Mouse (Mus musculus) cortical plate, adult 2 months (tissue): ENCODE results near the gene Spata16. TPM values are rescaled to one million over a fixed set of nuclear protein-coding genes. Genes with fewer than 3 reads are reported as not detected.
"Not testable (repeated sequence)": the region's sequence is repeated elsewhere in the genome, so short reads cannot be mapped to it uniquely, and the experiment has no call there.

Source experiments
- H3K27ac ChIP-seq: fragments of 200-500 bp; 2 replicates; pipeline ENCODE4 v1.5.1; 2012; ENCODE audit warnings: low read length, control low read depth, inconsistent platforms; ENCODE audit not compliant: insufficient read depth
- H3K4me1 ChIP-seq: fragments of 200-500 bp; 2 replicates; pipeline ENCODE4 v1.6.1; 2011; ENCODE audit warnings: low read length; ENCODE audit not compliant: control insufficient read depth, insufficient read depth
- H3K4me3 ChIP-seq: fragments of 200-500 bp; 2 replicates; pipeline ENCODE4 v1.5.1; 2011; ENCODE audit warnings: mild to moderate bottlenecking, low read length, control low read depth; ENCODE audit not compliant: insufficient read depth
- CTCF ChIP-seq: fragments of 200-500 bp; IDR thresholded peaks from 2 replicates; pipeline ENCODE4 v1.5.1; 2011; ENCODE audit warnings: mild to moderate bottlenecking, control low read depth, low read length; ENCODE audit not compliant: insufficient read depth; ENCODE audit errors: extremely low read depth
- POLR2A ChIP-seq: fragments of 200-500 bp; IDR thresholded peaks from 2 replicates; pipeline ENCODE4 v1.6.1; 2011; ENCODE audit warnings: mild to moderate bottlenecking, low read length, control low read depth; ENCODE audit not compliant: insufficient read depth; ENCODE audit errors: extremely low read depth
- polyA plus RNA-seq: library from polyadenylated mRNA; depleted of rRNA; stranded (reverse); fragments of >200 nt; gene quantifications from 2 replicates; pipeline ENCODE4 v1.2.3, GENCODE M21; 2012; rRNA removed

The Spata16 gene
- polyA plus RNA-seq: not detected in 2 replicates

- TF ChIP-seq POLR2A (no peak), CTCF (no peak)
- Histone ChIP-seq H3K4me1 (0 out of 2 replicates have a peak, but pooled peaks cover 2% of the 10 kb centered on the region), H3K27ac (no peak within 1 kb of the TSS), H3K4me3 (no peak within 1 kb of the TSS)
Observed at GRCm38 (mm10) chr3:26637402-26637801, at the start of gene Spata16. Gene Spata16 (plus strand): TSS chr3:26637620.

GRCm38 (mm10) chr3:26604861-26605260, 32.6 kb upstream of the Spata16 start:
- H3K4me3 ChIP-seq: no peak overlapping the region
- H3K4me1 ChIP-seq: no peaks in the 10 kb centered on the region
- H3K27ac ChIP-seq: no peak overlapping the region
- no peak for TF ChIP-seq CTCF
- no peak for TF ChIP-seq POLR2A

DNA sequence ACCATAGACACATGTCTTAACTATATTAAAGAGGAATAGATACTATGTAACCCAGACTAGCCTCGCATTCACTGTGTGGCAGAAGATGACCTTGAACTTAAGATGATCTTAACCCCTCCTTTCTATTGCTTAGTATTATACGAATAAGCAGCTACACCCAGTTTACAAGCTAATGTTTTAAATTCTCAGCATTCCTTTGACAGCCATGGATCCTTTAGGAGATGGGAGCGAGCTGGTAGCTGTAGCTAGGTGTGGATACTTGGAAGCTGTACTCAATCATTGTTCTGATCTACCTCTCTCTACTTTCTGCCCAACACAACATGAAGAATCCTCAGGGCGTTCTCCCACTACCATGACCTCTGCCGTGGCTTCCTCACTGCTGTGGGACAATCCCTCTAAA, 28.9 kb upstream of the Spata16 start:
- TF ChIP-seq POLR2A (no peak), CTCF (no peak)
- no peak overlapping the region for H3K27ac ChIP-seq
- no peak overlapping the region for H3K4me3 ChIP-seq
- no peaks in the 10 kb centered on the region for H3K4me1 ChIP-seq

- TF ChIP-seq POLR2A (0 out of 2 replicates have a peak, but pooled peaks have one; percentile 13), CTCF (no peak)
- Histone ChIP-seq H3K4me3 (no peak overlapping the region), H3K27ac (no peak overlapping the region), H3K4me1 (0 out of 2 replicates have a peak, but pooled peaks cover 2% of the 10 kb centered on the region)
Observed at GRCm38 (mm10) chr3:26639214-26639613, 1.8 kb downstream of the Spata16 start.

DNA sequence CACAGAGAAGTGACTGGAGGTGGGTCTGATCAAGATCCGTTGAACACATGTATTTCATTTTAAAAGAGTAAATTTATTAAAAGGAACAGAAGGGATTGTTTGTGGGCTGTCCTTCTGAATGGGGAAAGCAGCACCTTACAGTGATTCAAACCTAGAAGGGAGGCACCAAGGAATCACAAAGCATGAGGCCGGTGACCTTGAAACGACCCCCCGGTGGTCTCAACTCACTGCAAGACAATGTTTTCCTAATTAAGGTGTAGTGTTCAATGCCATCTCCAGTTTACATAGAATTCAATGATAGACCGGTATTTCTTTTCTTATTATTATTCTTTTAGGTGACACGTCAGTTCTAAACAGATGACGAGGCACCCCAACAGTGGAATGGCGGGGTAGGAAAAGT, 2.4 kb downstream of the Spata16 start:
- TF ChIP-seq POLR2A (no peak), CTCF (no peak)
- H3K4me3 ChIP-seq: no peak overlapping the region
- 0 out of 2 replicates have a peak, but pooled peaks cover 2% of the 10 kb centered on the region for H3K4me1 ChIP-seq
- H3K27ac ChIP-seq: no peak overlapping the region

DNA sequence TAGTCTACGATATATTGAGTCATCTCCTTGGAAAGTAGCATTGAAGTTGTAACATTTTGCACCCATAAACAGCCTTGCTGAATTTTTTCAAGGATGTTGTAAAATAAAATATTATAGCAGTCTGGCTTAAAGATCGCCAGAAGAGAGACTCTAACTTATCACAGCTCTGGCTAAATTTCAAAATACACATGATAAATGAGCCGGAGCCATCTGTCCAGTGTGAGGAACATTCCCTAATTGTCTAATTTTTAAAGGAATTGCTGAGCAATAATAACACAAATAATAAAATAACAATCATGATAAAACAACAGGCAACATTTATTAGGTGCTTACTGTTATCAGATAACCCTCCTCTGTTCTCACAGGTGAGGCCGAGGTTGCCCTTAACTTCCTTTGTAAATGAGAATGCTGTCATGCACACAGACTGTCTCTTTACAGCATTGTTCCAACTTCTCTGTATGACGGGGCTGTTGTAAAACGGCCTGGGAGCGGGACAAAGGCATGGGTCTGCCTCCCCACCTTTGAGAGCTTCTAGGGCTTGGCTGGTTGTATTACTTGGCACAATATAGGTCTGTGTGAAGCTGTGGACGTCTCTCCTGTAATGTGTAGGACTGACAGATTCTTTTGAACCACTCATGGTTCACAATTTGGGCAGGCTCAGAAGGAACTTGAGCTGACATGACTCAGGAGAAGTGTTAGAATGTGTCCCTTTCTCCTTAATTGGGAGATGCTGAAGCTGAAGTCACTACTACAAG, 3.1 kb downstream of the Spata16 start:
- Histone ChIP-seq H3K27ac (no peak overlapping the region), H3K4me3 (no peak overlapping the region)
- no peak for TF ChIP-seq POLR2A
- TF ChIP-seq CTCF: no peak

DNA sequence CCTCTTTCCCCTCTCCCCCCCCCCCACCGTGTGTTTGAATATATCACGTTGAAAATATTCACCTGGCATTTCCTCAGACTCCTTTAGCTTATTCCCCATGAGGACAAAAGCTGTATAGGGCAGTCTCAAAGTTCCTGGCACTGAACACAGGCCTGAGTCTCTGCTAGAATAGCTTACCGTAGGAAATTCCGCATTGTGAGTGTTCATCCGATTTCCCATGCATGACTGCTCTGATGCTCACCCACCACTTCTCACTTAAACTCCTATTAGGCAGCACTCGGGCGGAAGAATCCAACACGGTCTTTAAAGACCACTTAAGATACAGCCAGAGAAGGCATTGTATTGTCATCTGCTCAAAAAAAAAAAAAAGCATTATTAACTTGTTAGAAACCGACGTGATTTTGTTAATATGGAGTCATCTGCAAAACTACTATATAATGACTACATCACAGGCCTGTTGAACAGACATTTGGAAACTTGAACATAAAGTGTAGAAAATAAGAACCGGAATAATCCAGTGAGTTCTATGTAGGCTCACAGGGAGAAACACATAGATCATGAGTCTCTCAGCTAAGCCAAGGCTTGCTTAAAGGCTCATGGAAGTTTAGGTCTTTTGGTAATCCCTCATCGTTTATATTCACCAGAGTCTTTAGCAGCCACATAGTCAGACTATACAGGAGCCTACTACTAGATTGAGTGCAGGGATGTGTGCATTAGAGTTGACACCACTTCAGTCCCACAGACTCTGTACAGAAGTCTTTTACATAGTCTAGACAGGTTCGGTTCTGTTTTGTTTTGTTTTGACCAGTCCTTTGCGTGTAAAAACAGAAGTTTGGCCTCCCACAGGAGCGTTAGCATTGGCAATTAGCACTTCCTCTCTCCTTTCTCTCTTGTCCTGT, 4.2 kb downstream of the Spata16 start:
- Histone ChIP-seq H3K27ac (no peak overlapping the region), H3K4me3 (no peak overlapping the region), H3K4me1 (0 out of 2 replicates have a peak, but pooled peaks cover 2% of the 10 kb centered on the region)
- TF ChIP-seq CTCF (no peak), POLR2A (no peak)

More for the DNA sequence above, 3.1 kb downstream of the Spata16 start:
- 0 out of 2 replicates have a peak, but pooled peaks cover 2% of the 10 kb centered on the region for H3K4me1 ChIP-seq

GRCm38 (mm10) chr3:26644136-26644535, 6.7 kb downstream of the Spata16 start:
- Histone ChIP-seq H3K4me3 (no peak overlapping the region), H3K27ac (no peak overlapping the region), H3K4me1 (0 out of 2 replicates have a peak, but pooled peaks cover under 1% of the 10 kb centered on the region)
- TF ChIP-seq POLR2A (no peak), CTCF (no peak)

- Histone ChIP-seq H3K4me3 (no peak overlapping the region), H3K27ac (no peak overlapping the region), H3K4me1 (no peaks in the 10 kb centered on the region)
- no peak for TF ChIP-seq POLR2A
- TF ChIP-seq CTCF: no peak
Observed at GRCm38 (mm10) chr3:26646834-26647233, 9.4 kb downstream of the Spata16 start.

GRCm38 (mm10) chr3:26685832-26686231, 48.4 kb downstream of the Spata16 start:
- Histone ChIP-seq H3K4me1 (no peaks in the 10 kb centered on the region), H3K27ac (no peak overlapping the region), H3K4me3 (no peak overlapping the region)
- TF ChIP-seq CTCF: no peak
- TF ChIP-seq POLR2A: no peak

DNA sequence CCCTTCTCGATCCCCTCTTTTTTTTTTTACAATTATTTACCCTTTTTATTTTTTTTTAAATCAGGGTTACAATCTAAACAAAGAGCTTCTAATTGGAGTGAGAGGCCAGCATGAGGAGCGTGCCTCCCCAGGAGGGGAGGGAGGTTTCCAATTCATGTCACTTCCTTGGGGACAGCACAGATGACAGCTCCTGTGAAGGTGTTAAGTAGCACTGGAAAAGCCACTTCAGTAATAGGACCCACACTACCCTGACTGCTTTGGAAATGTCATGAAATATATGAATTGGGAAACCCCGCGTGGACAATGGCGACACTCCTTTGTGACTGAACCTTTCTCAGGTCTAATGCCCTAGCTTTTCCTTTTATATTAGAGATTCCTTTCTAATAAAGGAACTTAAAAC, 72.1 kb downstream of the Spata16 start:
- H3K4me1 ChIP-seq, H3K4me3 ChIP-seq, H3K27ac ChIP-seq: not testable (repeated sequence)
